Mouse (Mus musculus) neural tube, embryonic 12.5 days (tissue): ENCODE results near the gene Wdr17. TPM values are rescaled to one million over a fixed set of nuclear protein-coding genes. Genes with fewer than 3 reads are reported as not detected.
A peak's percentile ranks its signal among the peaks of the same experiment; 100 is the strongest.

Source experiments
- ATAC-seq: fragments of 200-750 bp; cut with Nextera tagmentation; 2 replicates; pipeline ENCODE4 v1.8.0; 2017; ENCODE audit warnings: low read depth, mild to moderate bottlenecking, moderate TSS enrichment, moderate library complexity; ENCODE audit not compliant: low FRiP score
- H3K27ac ChIP-seq: fragments of 300-500 bp; sonication (generic); 2 replicates; pipeline ENCODE4 v1.5.1; 2016
- H3K27me3 ChIP-seq: fragments of 300-500 bp; sonication (generic); replicated peaks from 2 replicates; pipeline ENCODE4 v1.6.1; 2016; ENCODE audit warnings: mild to moderate bottlenecking
- H3K36me3 ChIP-seq: fragments of 300-500 bp; sonication (generic); 2 replicates; pipeline ENCODE4 v1.6.1; 2016; ENCODE audit warnings: mild to moderate bottlenecking
- H3K4me1 ChIP-seq: fragments of 300-500 bp; sonication (generic); 2 replicates; pipeline ENCODE4 v1.6.1; 2016
- H3K4me2 ChIP-seq: fragments of 300-500 bp; sonication (generic); replicated peaks from 2 replicates; pipeline ENCODE4 v1.6.1; 2016; ENCODE audit warnings: mild to moderate bottlenecking
- H3K4me3 ChIP-seq: fragments of 300-500 bp; sonication (generic); 2 replicates; pipeline ENCODE4 v1.5.1; 2016
- H3K9ac ChIP-seq: fragments of 300-500 bp; sonication (generic); 2 replicates; pipeline ENCODE4 v1.6.1; 2016; ENCODE audit warnings: mild to moderate bottlenecking
- H3K9me3 ChIP-seq: fragments of 300-500 bp; sonication (generic); 2 replicates; pipeline ENCODE4 v1.6.1; 2016; ENCODE audit warnings: mild to moderate bottlenecking
- WGBS: fragments of 180-500 bp; shearing (Covaris S2); methylation state at CpG from one replicate; pipeline ENCODE4 v1.1.7; 2016; 5-methylcytosine and 5-hydroxymethylcytosine counted together
- polyA plus RNA-seq: library from polyadenylated mRNA; unstranded; fragments of >200 nt; fragmentation: Nextera tagmentation; extraction: Ambion mirVana; gene quantifications from 2 replicates; pipeline ENCODE4 v1.2.1, GENCODE M21; 2016

Gene Wdr17
- polyA plus RNA-seq, 1 experiment from 2014 or later = 5.8 TPM

DNA sequence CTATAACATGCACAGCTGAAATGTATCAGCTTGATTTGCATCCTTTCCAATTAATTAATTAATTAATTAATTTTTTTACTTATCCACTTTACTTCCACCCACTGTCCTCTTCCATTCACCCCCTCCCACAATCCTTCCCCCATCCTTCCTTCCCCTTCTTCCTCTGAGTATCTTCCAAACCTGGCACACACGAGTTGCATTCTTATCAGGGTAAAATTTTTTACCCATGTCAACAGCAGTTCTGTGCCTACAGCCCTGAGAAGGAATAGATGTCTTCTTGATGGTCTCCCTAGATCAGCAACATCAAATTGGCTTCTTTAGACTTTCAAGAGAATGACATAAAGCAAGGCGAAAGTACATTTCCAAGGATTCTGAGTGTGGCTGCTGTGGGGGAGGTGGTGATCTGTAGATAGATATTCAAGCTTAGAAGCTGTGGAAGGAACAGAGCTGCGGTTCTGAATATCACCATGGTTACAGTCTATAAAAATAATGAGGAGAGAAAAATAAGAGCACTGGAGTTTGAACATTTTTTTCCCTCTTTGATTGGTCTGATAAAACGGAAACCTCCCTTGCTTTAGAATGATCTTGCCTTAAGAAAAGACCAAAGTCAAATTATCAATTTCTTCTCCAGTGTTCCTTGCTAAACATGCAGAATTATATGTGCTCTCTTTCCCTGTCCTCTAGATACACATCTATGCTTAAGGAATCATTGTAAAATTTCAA is 22.8 kb downstream of the Wdr17 start:
- Histone ChIP-seq H3K9me3 (no peaks in the 10 kb centered on the region), H3K27ac (no peak overlapping the region), H3K36me3 (no peaks in the 10 kb centered on the region), H3K4me3 (no peak overlapping the region), H3K4me1 (no peaks in the 10 kb centered on the region), H3K4me2 (no peak overlapping the region), H3K27me3 (no peaks in the 10 kb centered on the region), H3K9ac (no peak overlapping the region)
- 0 out of 2 replicates have a peak, but pooled peaks have one; percentile 63 for ATAC-seq
- 83% methylated on average over 4 of the region's 4 CpGs for WGBS

DNA sequence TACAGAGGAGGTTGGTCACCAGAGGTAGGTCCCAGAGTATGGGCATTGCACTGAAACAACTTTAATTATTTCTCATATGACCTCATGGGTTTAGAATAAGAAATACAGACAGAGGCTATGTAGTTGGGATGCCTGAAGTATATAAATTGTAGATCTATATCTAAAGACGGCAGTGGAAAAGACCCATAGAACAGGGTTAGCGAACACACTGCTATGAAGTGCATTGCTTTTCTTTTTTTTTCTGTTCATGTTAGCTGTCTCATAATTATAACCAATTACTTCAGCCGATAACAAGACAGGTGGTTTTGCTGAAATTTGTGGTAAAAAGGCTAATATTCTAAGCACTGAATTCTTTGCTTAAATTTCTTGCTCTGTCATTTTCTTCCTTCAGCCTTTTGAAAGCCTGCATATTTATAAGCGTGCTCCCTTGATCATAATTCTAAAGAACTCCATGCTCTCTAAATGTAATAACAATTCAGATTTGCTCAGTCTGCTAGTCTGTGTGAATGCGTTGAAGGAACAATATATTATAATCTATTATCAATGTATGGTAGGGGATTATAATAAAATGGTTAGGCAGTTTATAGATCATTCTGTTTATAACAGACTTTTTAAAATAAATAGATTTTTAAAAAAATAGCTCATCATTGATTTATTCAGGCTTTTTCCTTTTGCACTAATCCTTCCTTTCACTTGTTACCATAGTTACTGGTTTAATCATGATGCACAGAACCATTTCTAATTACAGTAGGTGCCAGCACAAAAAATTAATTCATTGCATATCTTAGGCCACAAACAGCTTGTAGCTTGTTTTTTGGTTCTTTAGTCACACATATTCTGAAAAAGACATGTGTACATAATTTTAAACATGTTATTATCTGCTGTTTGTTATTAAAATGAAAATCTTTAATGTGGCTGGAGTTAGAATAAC is 50.7 kb downstream of the Wdr17 start:
- Histone ChIP-seq H3K4me1 (no peaks in the 10 kb centered on the region), H3K27me3 (no peaks in the 10 kb centered on the region)

DNA sequence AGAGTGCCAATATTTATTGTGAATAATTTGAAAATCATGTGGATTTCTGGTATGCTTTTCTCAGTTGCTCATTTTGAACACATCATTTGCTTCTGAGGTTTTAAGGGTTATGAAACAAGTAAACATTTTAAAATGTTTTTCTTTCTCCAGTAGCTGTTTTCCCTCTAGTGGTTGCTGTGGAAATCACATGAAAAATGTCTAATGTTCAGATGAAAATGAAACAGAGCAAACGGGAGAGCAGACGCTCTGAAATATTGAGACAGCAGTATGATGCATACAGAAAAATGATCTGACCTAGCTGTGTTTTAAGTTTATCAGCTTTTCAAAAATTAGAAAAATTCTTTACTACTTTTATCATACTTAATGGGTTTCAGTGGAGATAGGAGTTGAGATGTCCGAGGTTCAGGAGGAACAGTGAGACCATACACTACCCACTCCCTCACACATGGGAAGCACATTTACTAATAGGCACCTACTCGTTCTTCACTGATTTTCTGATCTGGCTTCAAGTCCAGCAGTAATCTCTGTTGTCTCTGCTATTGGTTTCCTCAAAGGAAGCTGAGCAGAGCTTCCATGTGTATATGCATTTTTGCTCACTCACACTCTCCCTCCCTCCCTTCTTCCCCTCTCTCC is 57.1 kb downstream of the Wdr17 start:
- Histone ChIP-seq H3K4me1 (no peaks in the 10 kb centered on the region), H3K27ac (no peak overlapping the region), H3K27me3 (no peaks in the 10 kb centered on the region), H3K36me3 (no peaks in the 10 kb centered on the region), H3K4me2 (no peak overlapping the region), H3K4me3 (no peak overlapping the region), H3K9ac (no peak overlapping the region), H3K9me3 (no peaks in the 10 kb centered on the region)
- ATAC-seq = no peak
- WGBS = 73% methylated on average over 4 of the region's 4 CpGs

More for the DNA sequence above, 50.7 kb downstream of the Wdr17 start:
- 90% methylated on average over 5 of the region's 5 CpGs for WGBS
- H3K27ac ChIP-seq = no peak overlapping the region
- H3K9me3 ChIP-seq = no peaks in the 10 kb centered on the region
- no peak overlapping the region for H3K4me3 ChIP-seq
- H3K9ac ChIP-seq = no peak overlapping the region
- no peaks in the 10 kb centered on the region for H3K36me3 ChIP-seq
- no peak overlapping the region for H3K4me2 ChIP-seq
- no peak for ATAC-seq

DNA sequence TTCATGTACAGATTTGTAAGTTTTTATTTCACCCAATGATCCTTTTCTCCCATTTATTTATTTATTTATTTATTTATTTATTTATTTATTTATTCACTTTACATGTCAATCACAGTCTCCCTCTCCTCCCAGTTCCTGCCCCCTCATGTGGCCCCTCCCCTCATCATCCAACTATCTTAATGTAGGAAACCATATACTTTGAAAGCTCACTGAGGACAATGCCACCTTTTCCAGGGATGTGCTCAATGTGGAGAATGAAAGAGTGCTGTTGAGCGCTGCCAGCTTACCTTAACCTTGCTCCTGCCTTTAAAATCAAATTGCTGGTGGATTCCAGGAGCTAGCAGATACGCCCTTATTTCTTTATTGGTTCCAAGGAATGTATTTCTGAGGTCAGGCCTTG is 59.0 kb downstream of the Wdr17 start:
- H3K27ac ChIP-seq = no peak overlapping the region

DNA sequence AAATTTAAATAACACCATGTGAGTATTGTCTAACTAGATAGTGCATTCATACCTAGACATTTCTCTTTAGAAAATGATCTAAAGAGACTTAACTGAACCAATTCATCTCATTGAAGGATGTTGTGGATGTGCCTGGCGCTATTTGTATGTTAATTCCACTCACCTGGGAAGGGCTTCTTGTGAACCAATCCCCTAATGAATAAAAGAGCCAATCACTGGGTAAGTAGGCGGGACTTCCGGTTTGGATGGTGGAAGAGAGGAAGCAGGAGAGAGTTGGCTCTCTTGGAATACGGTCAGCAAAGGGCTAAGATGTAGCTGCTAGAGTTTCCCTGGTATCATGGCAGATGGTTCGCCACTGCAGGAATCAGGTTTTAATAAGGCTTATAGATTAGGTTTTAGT is 64.0 kb downstream of the Wdr17 start:
- Histone ChIP-seq H3K4me3 (no peak overlapping the region), H3K27me3 (no peaks in the 10 kb centered on the region), H3K9ac (no peak overlapping the region), H3K36me3 (no peaks in the 10 kb centered on the region), H3K27ac (no peak overlapping the region), H3K4me1 (no peaks in the 10 kb centered on the region), H3K9me3 (no peaks in the 10 kb centered on the region), H3K4me2 (no peak overlapping the region)
- ATAC-seq = no peak
- WGBS = 92% methylated on average over 5 of the region's 5 CpGs

More for the DNA sequence above, 59.0 kb downstream of the Wdr17 start:
- H3K9me3 ChIP-seq = no peaks in the 10 kb centered on the region
- H3K4me1 ChIP-seq = no peaks in the 10 kb centered on the region
- H3K27me3 ChIP-seq = no peaks in the 10 kb centered on the region
- H3K4me3 ChIP-seq = no peak overlapping the region
- no peaks in the 10 kb centered on the region for H3K36me3 ChIP-seq
- 91% methylated on average over 2 of the region's 2 CpGs for WGBS
- no peak for ATAC-seq
- no peak overlapping the region for H3K9ac ChIP-seq
- no peak overlapping the region for H3K4me2 ChIP-seq

DNA sequence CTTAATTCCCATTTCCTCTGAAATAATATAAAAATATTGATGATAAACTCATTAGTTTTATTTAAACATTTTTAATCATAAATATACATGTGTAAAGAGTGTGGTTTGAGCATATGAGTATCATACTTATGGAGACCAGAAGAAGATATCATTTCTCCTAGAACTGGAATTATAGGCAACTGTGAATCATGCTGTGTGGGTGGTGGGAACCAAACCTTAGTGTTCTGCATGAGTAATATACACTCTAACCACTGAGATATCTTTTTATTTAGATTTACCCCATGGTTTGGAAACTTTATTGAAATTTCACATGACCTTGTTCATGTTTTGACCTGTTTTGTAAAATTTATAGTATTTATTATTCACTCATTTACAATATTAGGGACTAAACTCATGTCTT is 68.3 kb downstream of the Wdr17 start:
- Histone ChIP-seq H3K27me3 (no peaks in the 10 kb centered on the region), H3K4me2 (no peak overlapping the region), H3K9ac (no peak overlapping the region), H3K9me3 (no peaks in the 10 kb centered on the region), H3K27ac (no peak overlapping the region), H3K4me1 (no peaks in the 10 kb centered on the region), H3K36me3 (no peaks in the 10 kb centered on the region), H3K4me3 (no peak overlapping the region)
- no peak for ATAC-seq

DNA sequence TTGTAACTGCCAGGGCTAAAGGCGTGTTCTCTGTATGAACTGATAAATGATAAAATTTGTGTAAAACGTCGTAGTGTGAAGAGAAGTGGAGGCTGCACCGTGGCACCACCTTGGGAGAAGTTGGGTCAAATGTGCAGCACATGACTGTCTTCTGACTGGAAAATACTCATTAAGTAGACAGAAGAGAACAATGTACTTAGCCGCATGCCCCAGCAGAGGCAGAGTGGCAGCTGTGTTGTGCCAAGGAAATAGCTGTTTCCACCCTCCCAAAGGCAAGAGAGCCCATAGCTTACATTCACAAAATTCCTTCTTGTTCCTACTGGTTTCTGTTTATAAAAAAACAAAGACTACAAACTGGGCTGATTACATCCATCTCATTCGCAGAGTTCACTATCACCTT is 78.8 kb downstream of the Wdr17 start:
- no peak for ATAC-seq
- no peaks in the 10 kb centered on the region for H3K9me3 ChIP-seq
- H3K4me3 ChIP-seq = no peak overlapping the region
- no peak overlapping the region for H3K4me2 ChIP-seq
- H3K9ac ChIP-seq = no peak overlapping the region
- no peaks in the 10 kb centered on the region for H3K27me3 ChIP-seq
- H3K27ac ChIP-seq = no peak overlapping the region
- no peaks in the 10 kb centered on the region for H3K36me3 ChIP-seq
- 77% methylated on average over 6 of the region's 6 CpGs for WGBS
- H3K4me1 ChIP-seq = no peaks in the 10 kb centered on the region

DNA sequence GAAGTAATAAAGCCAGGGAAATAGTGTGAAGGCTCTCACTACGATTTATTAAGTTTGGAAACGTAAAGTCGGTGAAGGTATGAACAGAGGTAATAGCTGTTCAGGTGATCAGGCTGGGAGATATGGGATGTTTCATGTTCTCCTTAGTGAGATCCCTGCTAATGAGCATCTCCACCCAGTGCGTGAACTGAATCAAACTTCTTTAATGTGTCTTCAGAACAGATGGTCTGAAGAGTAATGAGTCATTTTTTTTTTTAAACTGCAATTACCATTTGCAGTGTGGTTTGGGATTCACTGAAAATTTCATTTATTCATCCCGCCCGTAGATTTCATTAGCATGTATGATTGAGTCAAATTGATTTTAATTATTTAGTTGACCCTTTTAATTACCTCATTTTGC is 80.8 kb downstream of the Wdr17 start:
- Histone ChIP-seq H3K27me3 (no peaks in the 10 kb centered on the region), H3K27ac (no peak overlapping the region), H3K36me3 (no peaks in the 10 kb centered on the region), H3K9ac (no peak overlapping the region), H3K4me1 (no peaks in the 10 kb centered on the region), H3K4me3 (no peak overlapping the region), H3K4me2 (no peak overlapping the region), H3K9me3 (no peaks in the 10 kb centered on the region)
- WGBS = 89% methylated on average over 6 of the region's 6 CpGs
- no peak for ATAC-seq

DNA sequence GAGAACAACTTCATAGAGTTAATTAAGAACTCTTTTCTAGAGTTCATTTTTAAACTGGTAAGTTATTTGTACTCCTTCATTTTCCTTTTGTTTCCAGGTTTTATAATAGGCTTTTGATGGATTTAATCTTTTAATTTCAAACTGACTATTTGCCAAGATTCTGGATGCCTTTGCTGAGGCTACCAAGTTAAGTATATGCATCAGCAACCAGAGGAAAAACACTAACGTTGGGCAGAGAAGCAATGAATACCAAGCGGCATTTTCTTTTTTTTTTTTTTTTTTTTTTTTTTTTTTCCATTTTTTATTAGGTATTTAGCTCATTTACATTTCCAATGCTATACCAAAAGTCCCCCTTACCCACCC is 94.3 kb downstream of the Wdr17 start:
- WGBS = 83% methylated on average over 2 of the region's 2 CpGs
- H3K36me3 ChIP-seq = no peaks in the 10 kb centered on the region
- H3K27me3 ChIP-seq = no peaks in the 10 kb centered on the region
- H3K9me3 ChIP-seq = no peaks in the 10 kb centered on the region
- no peak overlapping the region for H3K9ac ChIP-seq
- no peaks in the 10 kb centered on the region for H3K4me1 ChIP-seq
- ATAC-seq = no peak
- H3K4me2 ChIP-seq = no peak overlapping the region
- no peak overlapping the region for H3K4me3 ChIP-seq
- no peak overlapping the region for H3K27ac ChIP-seq

DNA sequence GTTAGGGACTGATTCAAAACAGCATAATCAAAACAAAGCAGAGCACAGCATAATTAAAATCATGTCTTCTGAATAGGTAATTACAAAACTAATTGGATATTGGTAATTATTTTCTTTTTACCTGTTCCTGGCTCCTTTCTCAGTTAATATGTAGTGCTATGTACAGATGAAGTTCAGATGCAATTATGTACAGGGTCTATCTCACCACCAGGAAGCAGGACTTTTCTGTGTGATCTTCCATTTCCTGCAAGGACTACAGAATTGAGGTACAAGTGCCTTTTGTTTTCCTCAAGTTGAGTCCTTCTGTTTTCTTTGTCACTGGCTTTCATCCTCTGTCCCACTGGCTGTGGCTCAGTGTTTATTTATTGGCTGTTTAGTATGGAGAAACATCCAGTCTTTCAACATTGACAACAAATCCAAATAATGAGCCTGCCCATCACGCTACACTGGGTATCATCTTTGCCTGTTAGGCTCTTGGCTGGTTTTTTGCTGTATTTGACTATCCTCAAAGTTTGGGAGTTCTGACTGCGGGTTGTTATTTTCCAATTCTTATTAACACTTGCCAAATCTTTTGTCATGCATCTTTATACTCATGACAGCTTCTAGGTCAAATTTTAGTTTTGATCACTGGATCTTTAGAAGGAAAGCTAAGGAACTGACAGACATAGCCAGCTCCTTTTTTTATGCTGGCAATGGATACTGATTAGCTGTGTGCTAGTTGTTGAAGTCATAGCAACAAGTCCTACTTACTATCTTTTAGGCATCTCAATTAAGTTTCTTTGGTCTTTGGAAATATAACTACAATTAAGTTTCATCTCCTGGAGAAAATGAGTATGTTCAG is 94.9 kb downstream of the Wdr17 start:
- no peaks in the 10 kb centered on the region for H3K36me3 ChIP-seq
- 71% methylated on average over 2 of the region's 2 CpGs for WGBS
- no peaks in the 10 kb centered on the region for H3K27me3 ChIP-seq

DNA sequence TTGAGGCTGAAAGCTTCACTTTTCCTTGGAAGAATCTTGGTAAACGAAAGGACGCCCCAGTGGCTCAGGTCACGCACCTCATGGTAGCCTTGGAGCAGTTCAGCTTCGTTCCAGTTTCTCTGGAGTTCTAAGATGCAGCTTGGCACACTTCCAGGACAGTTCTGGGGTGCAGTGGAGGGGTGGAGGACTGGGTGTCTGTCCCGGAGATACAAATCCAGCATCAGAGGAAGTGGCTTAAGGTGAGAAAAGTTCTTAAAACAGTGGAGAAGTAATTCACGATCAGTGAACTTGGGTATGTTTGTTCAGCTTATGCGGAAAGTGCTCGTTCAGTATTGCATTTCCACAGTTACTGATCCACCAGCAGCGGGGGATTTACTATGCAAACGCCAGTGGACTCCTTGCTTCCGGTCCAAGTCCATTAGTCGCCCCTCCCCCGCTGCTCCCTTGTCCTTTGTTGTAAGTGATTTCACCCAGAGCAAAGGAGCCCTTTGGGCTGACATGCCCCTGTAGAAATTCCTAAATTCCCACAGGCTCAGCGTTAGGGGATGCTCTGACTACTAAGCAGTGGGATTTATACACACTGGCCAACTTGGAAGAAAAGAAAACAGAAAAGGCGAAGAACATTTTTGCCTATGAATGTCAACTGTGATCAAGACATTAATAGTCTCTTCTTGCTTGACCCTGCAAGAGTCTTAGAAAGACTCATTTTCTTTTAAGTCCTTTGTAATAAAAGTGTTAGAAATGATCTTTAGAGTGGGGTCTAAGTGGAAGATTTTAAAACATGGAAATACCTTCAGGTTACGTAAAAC is 106.6 kb downstream of the Wdr17 start:
- ATAC-seq = peak; percentile 87
- Histone ChIP-seq H3K27me3 (no peaks in the 10 kb centered on the region), H3K36me3 (no peaks in the 10 kb centered on the region), H3K4me3 (peak overlapping the region; percentile 26), H3K4me1 (peaks cover 6% of the 10 kb centered on the region; the same call in 1 of the 2 replicates), H3K27ac (no peak overlapping the region), H3K4me2 (peak overlapping the region; percentile 71), H3K9me3 (no peaks in the 10 kb centered on the region), H3K9ac (0 out of 2 replicates have a peak overlapping the region, but pooled peaks have one; percentile 29)
- WGBS = 9% methylated on average over 16 of the region's 16 CpGs

More for the DNA sequence above, 94.9 kb downstream of the Wdr17 start:
- no peak for ATAC-seq
- Histone ChIP-seq H3K27ac (no peak overlapping the region), H3K4me1 (no peaks in the 10 kb centered on the region), H3K4me2 (no peak overlapping the region), H3K9me3 (no peaks in the 10 kb centered on the region), H3K4me3 (no peak overlapping the region), H3K9ac (no peak overlapping the region)
